Mouse (Mus musculus) MEL (cell line): ENCODE data around the gene Tab2. TPM values are rescaled to one million over a fixed set of nuclear protein-coding genes. Genes with fewer than 3 reads are reported as not detected.

Experiments used
- DNase-seq: peaks from one replicate; pipeline ENCODE4 v3.0.0; 2011; ENCODE audit warnings: low read depth, low spot score
- H3K27ac ChIP-seq: 2 replicates; pipeline ENCODE4 v1.5.1; 2012; ENCODE audit warnings: low read depth, mild to moderate bottlenecking, control low read depth, low read length, moderate library complexity; ENCODE audit not compliant: control insufficient read depth
- H3K27me3 ChIP-seq, 2 experiments: fragments of 150-350 bp in 1 of 2; sonication (generic) in 1 of 2; 2 replicates each; pipeline ENCODE4 v1.6.1; 2012; ENCODE audit warnings: low read length in 2 of 2, mild to moderate bottlenecking in 2 of 2, improper control_type of control experiment in 1 of 2, moderate library complexity in 1 of 2; ENCODE audit not compliant: insufficient read depth in 2 of 2, control insufficient read depth in 1 of 2
- H3K36me3 ChIP-seq, 2 experiments: 2 replicates each; pipeline ENCODE4 v1.6.1; 2012 to 2014; ENCODE audit warnings: low read length in 2 of 2, improper control_type of control experiment in 1 of 2, inconsistent platforms in 1 of 2, mild to moderate bottlenecking in 1 of 2; ENCODE audit not compliant: insufficient read depth in 2 of 2, control insufficient read depth in 1 of 2
- H3K4me1 ChIP-seq, 2 experiments: fragments of 150-350 bp in 1 of 2; sonication (generic) in 1 of 2; 2 replicates each; pipeline ENCODE4 v1.6.1; 2012; ENCODE audit warnings: low read length in 2 of 2, improper control_type of control experiment in 1 of 2, mild to moderate bottlenecking in 1 of 2; ENCODE audit not compliant: insufficient read depth in 2 of 2, control insufficient read depth in 1 of 2
- H3K4me3 ChIP-seq, 2 experiments: fragments of 150-350 bp in 1 of 2; sonication (generic) in 1 of 2; 2 replicates each; pipeline ENCODE4 v1.5.1; 2012; ENCODE audit warnings: low read depth in 2 of 2, low read length in 2 of 2, mild to moderate bottlenecking in 2 of 2, moderate library complexity in 2 of 2, control low read depth in 1 of 2, improper control_type of control experiment in 1 of 2; ENCODE audit not compliant: control insufficient read depth in 1 of 2, insufficient read depth in 1 of 2
- H3K79me2 ChIP-seq: 2 replicates; pipeline ENCODE4 v1.6.1; 2012; ENCODE audit warnings: mild to moderate bottlenecking, low read length, moderate library complexity; ENCODE audit not compliant: control insufficient read depth, poor library complexity, insufficient read depth
- H3K9ac ChIP-seq: 2 replicates; pipeline ENCODE4 v1.6.1; 2012; ENCODE audit warnings: low read depth, mild to moderate bottlenecking, control low read depth, low read length, moderate library complexity; ENCODE audit not compliant: control insufficient read depth, poor library complexity, severe bottlenecking
- H3K9me3 ChIP-seq: fragments of 150-350 bp; sonication (generic); replicated peaks from 2 replicates; pipeline ENCODE4 v1.6.1; 2012; ENCODE audit warnings: mild to moderate bottlenecking, low read length, improper control_type of control experiment, moderate library complexity; ENCODE audit not compliant: insufficient read depth
- BHLHE40 ChIP-seq: IDR thresholded peaks from 2 replicates; pipeline ENCODE4 v1.6.1; 2012; ENCODE audit warnings: low read depth, mild to moderate bottlenecking, inconsistent platforms, low read length, improper control_type of control experiment, borderline replicate concordance
- CHD1 ChIP-seq: IDR thresholded peaks from 2 replicates; pipeline ENCODE4 v1.6.1; 2012; ENCODE audit warnings: low read depth, mild to moderate bottlenecking, inconsistent platforms, low read length, improper control_type of control experiment
- CHD2 ChIP-seq: IDR thresholded peaks from 2 replicates; pipeline ENCODE4 v1.6.1; 2011; ENCODE audit warnings: low read length, improper control_type of control experiment
- ELF1 ChIP-seq: IDR thresholded peaks from 2 replicates; pipeline ENCODE4 v1.6.1; 2014; ENCODE audit warnings: low read depth, mild to moderate bottlenecking, inconsistent platforms, low read length, improper control_type of control experiment, moderate library complexity
- EP300 ChIP-seq, 2 experiments: IDR thresholded peaks; 2 replicates each; pipeline ENCODE4 v1.6.1; 2011; ENCODE audit warnings: improper control_type of control experiment in 2 of 2, low read length in 2 of 2, low read depth in 1 of 2, mild to moderate bottlenecking in 1 of 2
- ETS1 ChIP-seq: IDR thresholded peaks from 2 replicates; pipeline ENCODE4 v1.6.1; 2012; ENCODE audit warnings: low read depth, mild to moderate bottlenecking, inconsistent platforms, low read length, improper control_type of control experiment, moderate library complexity
- GATA1 ChIP-seq: IDR thresholded peaks from 2 replicates; pipeline ENCODE4 v1.6.1; 2011; ENCODE audit warnings: low read depth, low read length, improper control_type of control experiment
- HCFC1 ChIP-seq: IDR thresholded peaks from 2 replicates; pipeline ENCODE4 v1.6.1; 2012; ENCODE audit warnings: low read depth, mild to moderate bottlenecking, inconsistent platforms, low read length, improper control_type of control experiment, moderate library complexity
- KAT2A ChIP-seq: conservative IDR thresholded peaks from 2 replicates; pipeline ENCODE4 v1.6.1; 2012; ENCODE audit warnings: low read depth, low read length, improper control_type of control experiment, inconsistent platforms
- MAFK ChIP-seq: IDR thresholded peaks from 2 replicates; pipeline ENCODE4 v1.6.1; 2011; ENCODE audit warnings: low read depth, mild to moderate bottlenecking, low read length, improper control_type of control experiment, borderline replicate concordance
- MAZ ChIP-seq: IDR thresholded peaks from 2 replicates; pipeline ENCODE4 v1.6.1; 2012; ENCODE audit warnings: low read depth, mild to moderate bottlenecking, inconsistent platforms, low read length, improper control_type of control experiment
- MEF2A ChIP-seq: IDR thresholded peaks from 2 replicates; pipeline ENCODE4 v1.6.1; 2014; ENCODE audit warnings: low read depth, mild to moderate bottlenecking, inconsistent platforms, low read length, improper control_type of control experiment; ENCODE audit not compliant: poor library complexity, insufficient replicate concordance, severe bottlenecking; ENCODE audit errors: extremely low read depth
- MXI1 ChIP-seq: IDR thresholded peaks from 2 replicates; pipeline ENCODE4 v1.6.1; 2011; ENCODE audit warnings: mild to moderate bottlenecking, low read depth, low read length, improper control_type of control experiment
- MYC ChIP-seq: IDR thresholded peaks from 2 replicates; pipeline ENCODE4 v1.6.1; 2011; ENCODE audit warnings: low read depth, mild to moderate bottlenecking, low read length, improper control_type of control experiment, moderate library complexity
- NELFE ChIP-seq: IDR thresholded peaks from 2 replicates; pipeline ENCODE4 v1.6.1; 2011; ENCODE audit warnings: low read depth, low read length, improper control_type of control experiment
- POLR2AphosphoS2 ChIP-seq: IDR thresholded peaks from 2 replicates; pipeline ENCODE4 v1.6.1; 2011; ENCODE audit warnings: low read length, improper control_type of control experiment
- RCOR1 ChIP-seq: IDR thresholded peaks from 2 replicates; pipeline ENCODE4 v1.6.1; 2012; ENCODE audit warnings: low read depth, mild to moderate bottlenecking, inconsistent platforms, low read length, improper control_type of control experiment
- SIN3A ChIP-seq: IDR thresholded peaks from 2 replicates; pipeline ENCODE4 v1.6.1; 2012; ENCODE audit warnings: low read length, improper control_type of control experiment, inconsistent platforms
- SMC3 ChIP-seq: IDR thresholded peaks from 2 replicates; pipeline ENCODE4 v1.6.1; 2011; ENCODE audit warnings: low read depth, low read length, improper control_type of control experiment
- TAL1 ChIP-seq: IDR thresholded peaks from 2 replicates; pipeline ENCODE4 v1.6.1; 2012; ENCODE audit warnings: mild to moderate bottlenecking, inconsistent platforms, low read length, moderate library complexity, mixed read lengths
- UBTF ChIP-seq: IDR thresholded peaks from 2 replicates; pipeline ENCODE4 v1.6.1; 2012; ENCODE audit warnings: low read depth, mild to moderate bottlenecking, inconsistent platforms, low read length, improper control_type of control experiment, moderate library complexity, borderline replicate concordance; ENCODE audit not compliant: insufficient read depth
- ZC3H11A ChIP-seq: IDR thresholded peaks from 2 replicates; pipeline ENCODE4 v1.6.1; 2012; ENCODE audit warnings: low read depth, mild to moderate bottlenecking, inconsistent platforms, low read length, improper control_type of control experiment
- ZKSCAN1 ChIP-seq: IDR thresholded peaks from 2 replicates; pipeline ENCODE4 v1.6.1; 2012; ENCODE audit warnings: low read depth, mild to moderate bottlenecking, inconsistent platforms, low read length, improper control_type of control experiment, moderate library complexity
- ZMIZ1 ChIP-seq: IDR thresholded peaks from 2 replicates; pipeline ENCODE4 v1.6.1; 2012; ENCODE audit warnings: low read depth, mild to moderate bottlenecking, inconsistent platforms, low read length, improper control_type of control experiment, moderate library complexity
- ZNF384 ChIP-seq: IDR thresholded peaks from 2 replicates; pipeline ENCODE4 v1.6.1; 2012; ENCODE audit warnings: low read depth, mild to moderate bottlenecking, inconsistent platforms, low read length, improper control_type of control experiment
- polyA plus RNA-seq, 2 experiments: library from polyadenylated mRNA; stranded (reverse) in 1 of 2; unstranded in 1 of 2; fragments of >175 nt in 1 of 2; fragments of >200 nt in 1 of 2; gene quantifications; 2 replicates each; pipeline versions ENCODE4 v1.2.1 to v1.2.4; 2012; ENCODE audit warnings: low replicate concordance in 2 of 2, low read depth in 1 of 2; ENCODE audit not compliant: insufficient read length in 2 of 2, insufficient read depth in 1 of 2, missing spikeins in 1 of 2
- total RNA-seq: library from RNA; depleted of rRNA; stranded (reverse); fragments of 300-350 nt; gene quantifications from 2 replicates; pipeline ENCODE4 v1.2.3, GENCODE M21; 2012

Tab2 gene
- total and polyA plus RNA-seq, 3 experiments, result 21.6 to 101 (median 70.5) TPM

DNA sequence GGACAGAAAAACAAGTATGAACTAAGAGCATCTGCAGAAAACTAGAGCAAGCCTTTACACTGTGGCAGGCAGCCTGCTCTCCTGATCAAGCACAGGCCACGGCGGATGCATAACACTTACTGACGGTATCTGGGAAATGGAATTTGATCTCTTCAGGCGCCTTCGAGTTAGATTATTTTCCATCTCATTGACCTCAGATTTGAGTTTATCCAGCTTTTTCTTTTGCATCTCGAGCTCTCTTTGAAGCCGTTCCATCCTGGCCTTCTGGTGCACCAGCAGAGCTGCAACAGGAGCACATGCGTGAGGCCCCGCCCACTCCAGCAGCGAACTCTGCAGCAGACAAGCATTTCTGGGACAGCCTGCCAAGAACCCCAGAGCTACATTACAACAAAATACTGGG lies 44.8 kb downstream of the Tab2 start:
- no peak for DNase-seq
- H3K9ac ChIP-seq, result no peak overlapping the region
- TF ChIP-seq MAFK (no peak), ELF1 (no peak), POLR2AphosphoS2 (no peak), KAT2A (no peak), ZMIZ1 (no peak), ZKSCAN1 (no peak), ETS1 (no peak), GATA1 (no peak), UBTF (no peak), SMC3 (no peak), HCFC1 (no peak), CHD1 (no peak), TAL1 (no peak), MEF2A (no peak), MXI1 (no peak), EP300 (IDR thresholded peaks at IDR 0.05; ENCODE audit: low read depth in 1 of 2, low read length in 2 of 2) (no peak), RCOR1 (no peak), CHD2 (no peak)
- no peaks in the 10 kb centered on the region for H3K9me3 ChIP-seq
- peaks cover 0 to 33% of the 10 kb centered on the region in 2 experiments; a peak in 2 of 4 replicates for H3K36me3 ChIP-seq
- H3K4me1 ChIP-seq, result no peaks in the 10 kb centered on the region
- no peaks in the 10 kb centered on the region for H3K27me3 ChIP-seq
- peaks cover 6% of the 10 kb centered on the region; the same call in 1 of the 2 replicates for H3K79me2 ChIP-seq
- no peak overlapping the region for H3K4me3 ChIP-seq
- H3K27ac ChIP-seq, result no peak overlapping the region

DNA sequence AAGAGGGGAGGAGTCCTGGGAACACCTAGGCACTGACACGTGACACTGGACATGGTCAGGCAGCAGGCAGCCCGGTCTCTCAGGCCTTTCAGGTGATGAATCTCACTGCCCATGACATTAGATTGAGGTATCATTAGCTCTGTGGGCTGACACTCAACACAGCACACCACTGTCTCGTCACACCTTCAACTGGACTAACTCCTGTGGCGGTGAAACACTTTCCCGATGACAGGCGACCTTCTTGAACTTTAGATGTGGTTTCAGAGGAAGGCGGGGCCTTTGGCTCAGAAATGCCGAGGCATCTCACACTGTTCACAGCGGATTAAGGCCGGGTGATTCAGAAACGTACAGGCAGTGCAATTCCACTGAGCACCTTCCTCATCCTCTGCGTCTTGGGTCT lies 48.9 kb downstream of the Tab2 start:
- no peaks in the 10 kb centered on the region for H3K4me1 ChIP-seq
- TF ChIP-seq EP300 (IDR thresholded peaks at IDR 0.05; ENCODE audit: low read depth in 1 of 2, low read length in 2 of 2) (no peak), ZC3H11A (no peak), MYC (no peak), NELFE (no peak), MAZ (no peak), RCOR1 (no peak), ZNF384 (no peak), SIN3A (no peak), BHLHE40 (no peak)
- TF ChIP-seq, all 39 proteins: peak for 0
- H3K9me3 ChIP-seq, result no peaks in the 10 kb centered on the region
- no peak for DNase-seq
- H3K4me3 ChIP-seq, result no peak overlapping the region
- H3K79me2 ChIP-seq, result no peaks in the 10 kb centered on the region
- no peaks in the 10 kb centered on the region for H3K27me3 ChIP-seq
- H3K36me3 ChIP-seq, result peaks cover 0 to 25% of the 10 kb centered on the region in 2 experiments; a peak in 2 of 4 replicates
- no peak overlapping the region for H3K27ac ChIP-seq
- H3K9ac ChIP-seq, result no peak overlapping the region
